Mouse (Mus musculus) B cell, adult (primary cell): ENCODE results near the gene Cdc42se2. TPM values are rescaled to one million over a fixed set of nuclear protein-coding genes. Genes with fewer than 3 reads are reported as not detected.

Source experiments
- total RNA-seq: library from RNA; stranded (reverse); gene quantifications from 4 replicates; pipeline ENCODE4 v1.2.4, GENCODE M21; 2023; ENCODE audit not compliant: inconsistent age

The Cdc42se2 gene
- 132 to 142 TPM (median 135 TPM) in 4 replicates for total RNA-seq

DNA sequence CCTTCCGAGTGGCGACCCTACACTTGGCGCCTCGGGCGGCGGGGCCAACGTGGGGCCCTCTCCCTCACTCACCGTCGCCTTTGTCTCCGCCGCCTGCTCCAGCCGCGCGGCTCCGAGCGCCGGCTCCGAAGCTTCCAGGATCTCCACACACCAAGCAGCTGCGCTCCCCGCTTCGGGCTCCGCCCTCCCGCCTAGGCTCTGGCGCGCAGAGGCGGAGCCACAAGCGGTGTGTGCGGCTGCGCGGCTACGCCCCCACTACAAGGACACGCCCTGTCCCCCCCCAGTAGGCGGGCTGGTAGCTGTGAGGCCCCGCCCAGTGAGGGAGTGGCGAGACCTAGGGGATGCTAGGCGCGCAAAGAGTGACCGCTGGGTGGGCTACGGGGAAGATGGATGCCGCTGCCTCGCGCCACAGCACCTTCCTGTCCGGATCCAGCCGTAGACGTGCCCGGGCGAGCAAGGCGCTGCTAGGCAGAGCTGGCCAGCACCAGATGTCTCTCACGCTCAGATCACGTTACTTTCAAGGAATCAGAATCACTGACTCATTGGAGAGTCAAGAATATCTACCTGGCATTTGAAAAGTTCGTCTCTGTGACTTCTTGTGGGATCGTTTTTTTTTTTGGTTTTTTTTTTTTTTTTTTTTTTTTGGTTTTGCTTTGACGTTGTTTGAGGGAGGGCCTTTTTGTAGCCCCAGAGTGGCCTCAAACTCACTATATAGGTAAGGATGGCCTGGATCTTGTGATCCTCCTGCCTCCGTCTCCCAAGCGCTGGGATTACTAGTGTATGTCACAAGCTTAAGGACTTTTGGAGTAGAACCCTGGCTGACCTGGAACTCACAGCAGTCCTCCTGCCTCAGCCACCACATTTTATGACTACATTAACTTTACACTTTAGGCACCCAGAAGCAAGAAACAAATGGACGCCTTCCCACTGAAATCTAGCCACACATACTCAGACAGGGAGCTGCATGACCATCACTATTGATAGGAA is at the start of gene Cdc42se2:
Cdc42se2 (minus strand) TSS at position 188 of the 987 bp plus-strand sequence.

Other genes with a start within 250 kb of the Cdc42se2 start
- 5.7 to 6.6 TPM (median 6.4 TPM) in 4 replicates for gene Lyrm7, start 73.2 kb upstream of the Cdc42se2 start, total RNA-seq
- 113 to 145 TPM (median 122 TPM) in 4 replicates for gene Hint1, start 78.7 kb upstream of the Cdc42se2 start, total RNA-seq
- gene Gpx3, start 114.8 kb upstream of the Cdc42se2 start, total RNA-seq: not detected in 4 replicates
- gene Tnip1, start 175.2 kb upstream of the Cdc42se2 start, total RNA-seq: 95.9 to 111 TPM (median 103 TPM) in 4 replicates
- 239 to 261 TPM (median 254 TPM) in 4 replicates for gene Anxa6, start 245.8 kb upstream of the Cdc42se2 start, total RNA-seq